Mouse (Mus musculus) left cerebral cortex, adult 11 months (tissue): ENCODE data around the gene Frs2.
"Not testable (repeated sequence)": the region's sequence is repeated elsewhere in the genome, so short reads cannot be mapped to it uniquely, and the experiment has no call there.

ENCODE experiments used
- DNase-seq: peaks from one replicate; pipeline ENCODE4 v3.0.0; 2022; ENCODE audit warnings: low spot score

Gene Frs2

DNA sequence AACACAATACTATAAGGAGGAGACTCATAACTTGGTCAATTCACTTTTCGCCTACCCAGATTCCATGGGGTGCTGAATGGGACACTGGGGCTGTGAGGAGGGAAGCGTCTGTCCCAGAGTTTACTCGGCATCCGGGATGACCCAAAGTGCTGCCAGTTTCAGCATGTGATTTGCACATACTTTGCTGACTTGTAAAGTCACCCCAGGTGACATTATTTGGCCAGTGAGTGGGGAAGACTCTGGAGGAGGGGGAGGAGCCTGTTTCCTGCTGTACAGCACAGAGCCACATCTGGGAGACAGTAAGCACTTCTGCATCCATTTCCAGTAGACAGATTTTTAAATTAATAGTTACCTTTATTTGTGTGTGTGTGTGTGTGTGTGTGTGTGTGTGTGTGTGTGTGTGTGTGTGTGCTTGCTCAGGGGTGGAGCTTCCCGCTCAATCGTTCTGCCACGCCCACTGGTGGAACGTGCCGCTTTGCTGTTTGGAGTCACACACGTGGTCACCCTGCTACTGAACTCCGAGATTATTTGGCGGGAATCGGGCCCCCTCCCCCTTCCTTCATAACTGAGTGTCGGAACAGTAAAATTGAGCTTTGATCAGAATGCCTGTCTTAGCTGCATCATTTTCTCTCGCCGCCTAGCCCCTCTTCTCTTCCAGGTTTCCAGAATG, 104.7 kb downstream of the Frs2 start:
- DNase-seq = not testable (repeated sequence)

GRCm38 (mm10) chr10:117042295-117042694, 106.0 kb downstream of the Frs2 start:
- DNase-seq = no peak

- DNase-seq = no peak
Measured at GRCm38 (mm10) chr10:117040355-117040754, 108.0 kb downstream of the Frs2 start.

- DNase-seq = peak; percentile 48
Measured at GRCm38 (mm10) chr10:117033785-117034184, 114.5 kb downstream of the Frs2 start.

- DNase-seq = no peak
Measured at GRCm38 (mm10) chr10:117031160-117031559, 117.2 kb downstream of the Frs2 start.

- no peak for DNase-seq
Measured at GRCm38 (mm10) chr10:117026176-117026575, 122.2 kb downstream of the Frs2 start.

DNA sequence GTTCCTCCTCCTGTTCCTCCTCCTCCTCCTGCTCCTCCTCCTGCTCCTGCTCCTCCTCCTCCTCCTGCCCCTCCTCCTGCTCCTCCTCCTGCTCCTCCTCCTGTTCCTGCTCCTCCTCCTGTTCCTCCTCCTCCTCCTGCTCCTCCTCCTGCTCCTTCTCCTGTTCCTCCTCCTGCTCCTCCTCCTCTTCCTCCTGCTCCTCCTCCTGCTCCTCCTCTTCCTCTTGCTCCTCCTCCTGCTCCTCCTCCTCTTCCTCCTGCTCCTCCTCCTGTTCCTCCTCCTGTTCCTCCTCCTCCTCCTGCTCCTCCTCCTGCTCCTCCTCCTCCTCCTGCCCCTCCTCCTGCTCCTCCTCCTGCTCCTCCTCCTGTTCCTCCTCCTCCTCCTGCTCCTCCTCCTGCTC, 122.6 kb downstream of the Frs2 start:
- DNase-seq = not testable (repeated sequence)

DNA sequence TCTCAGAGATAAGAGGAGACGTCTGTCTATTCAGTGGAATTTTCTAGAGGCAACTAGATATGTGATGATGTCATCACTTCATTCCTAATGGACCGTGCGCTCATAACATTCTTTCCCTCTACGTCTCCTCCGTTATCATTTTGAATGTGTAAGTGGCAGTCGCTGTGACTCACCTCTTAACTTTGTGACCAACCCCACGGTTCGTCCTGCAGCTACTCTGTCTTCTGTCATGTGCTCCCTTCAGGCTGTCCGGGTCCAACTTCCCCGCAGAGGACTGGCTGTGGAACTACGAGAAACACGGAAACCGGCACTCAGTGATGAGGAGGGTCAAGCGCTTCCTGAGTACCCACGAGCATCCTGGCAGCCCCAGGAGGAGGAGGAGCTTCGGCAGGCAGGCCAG, 124.6 kb downstream of the Frs2 start:
- no peak for DNase-seq

DNA sequence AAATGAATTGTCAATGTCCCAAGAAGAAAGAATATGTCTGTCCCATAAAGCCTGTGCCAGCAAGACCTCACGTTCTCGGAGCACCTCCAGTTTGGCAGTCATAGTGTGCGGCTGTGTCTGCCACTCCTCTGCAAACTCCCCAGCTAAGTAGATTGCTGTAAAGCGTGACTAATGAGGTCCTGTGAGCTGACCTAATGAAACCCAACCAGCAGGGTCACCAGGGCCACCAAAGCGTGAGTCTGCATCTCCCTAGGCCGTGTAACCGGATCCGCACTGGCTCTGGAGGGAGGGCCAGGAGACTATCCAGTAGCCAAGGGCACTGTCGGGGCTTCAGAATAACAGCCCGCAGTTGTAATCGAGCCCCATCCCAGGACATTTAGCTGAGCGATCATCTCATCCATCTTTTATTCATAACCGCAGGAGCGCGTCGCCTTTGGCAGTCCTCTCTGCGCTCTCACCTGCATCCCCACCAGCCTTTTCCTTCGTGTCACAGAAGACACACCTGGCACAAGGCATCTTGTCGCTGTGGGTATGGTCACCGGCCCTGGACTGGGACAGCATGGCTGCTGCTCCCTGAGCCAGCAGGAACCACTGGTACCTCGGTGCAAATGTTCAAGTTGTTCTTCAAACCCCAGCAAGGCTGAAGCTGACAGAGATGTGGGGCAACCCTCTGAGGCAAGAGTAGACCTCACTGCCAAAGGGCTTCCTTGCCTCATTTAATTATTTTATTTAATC, 127.1 kb downstream of the Frs2 start:
- no peak for DNase-seq
